Mouse (Mus musculus) intestine, embryonic 15.5 days (tissue): ENCODE results near the gene Med17. TPM values are rescaled to one million over a fixed set of nuclear protein-coding genes. Genes with fewer than 3 reads are reported as not detected.

Experiments used
- ATAC-seq: fragments of 200-750 bp; cut with Nextera tagmentation; 2 replicates; pipeline ENCODE4 v1.8.0; 2017; ENCODE audit warnings: moderate TSS enrichment, moderate library complexity
- H3K27ac ChIP-seq: fragments of 300-500 bp; sonication (generic); 2 replicates; pipeline ENCODE4 v1.5.1; 2015; ENCODE audit warnings: mild to moderate bottlenecking, inconsistent platforms
- H3K27me3 ChIP-seq: fragments of 300-500 bp; sonication (generic); replicated peaks from 2 replicates; pipeline ENCODE4 v1.6.1; 2015; ENCODE audit warnings: inconsistent platforms
- H3K36me3 ChIP-seq: fragments of 300-500 bp; sonication (generic); 2 replicates; pipeline ENCODE4 v1.6.1; 2015; ENCODE audit warnings: inconsistent platforms
- H3K4me1 ChIP-seq: fragments of 300-500 bp; sonication (generic); replicated peaks from 2 replicates; pipeline ENCODE4 v1.6.1; 2015; ENCODE audit warnings: inconsistent platforms
- H3K4me2 ChIP-seq: fragments of 300-500 bp; sonication (generic); replicated peaks from 2 replicates; pipeline ENCODE4 v1.6.1; 2015; ENCODE audit warnings: mild to moderate bottlenecking, inconsistent platforms
- H3K4me3 ChIP-seq: fragments of 300-500 bp; sonication (generic); replicated peaks from 2 replicates; pipeline ENCODE4 v1.5.1; 2015; ENCODE audit warnings: inconsistent platforms
- H3K9ac ChIP-seq: fragments of 300-500 bp; sonication (generic); 2 replicates; pipeline ENCODE4 v1.6.1; 2015; ENCODE audit warnings: inconsistent platforms
- H3K9me3 ChIP-seq: fragments of 300-500 bp; sonication (generic); 2 replicates; pipeline ENCODE4 v1.6.1; 2016; ENCODE audit warnings: inconsistent platforms
- WGBS: fragments of 180-500 bp; shearing (Covaris S2); methylation state at CpG from one replicate; pipeline ENCODE4 v1.1.7; 2015; 5-methylcytosine and 5-hydroxymethylcytosine counted together
- polyA plus RNA-seq: library from polyadenylated mRNA; unstranded; fragments of >200 nt; fragmentation: Nextera tagmentation; extraction: Ambion mirVana; gene quantifications from 2 replicates; pipeline ENCODE4 v1.2.1, GENCODE M21; 2015

Med17 gene
- polyA plus RNA-seq, 1 experiment from 2014 or later = 34.5 TPM

- no peaks in the 10 kb centered on the region for H3K36me3 ChIP-seq
- no peaks in the 10 kb centered on the region for H3K27me3 ChIP-seq
- no peak overlapping the region for H3K27ac ChIP-seq
- no peak overlapping the region for H3K4me3 ChIP-seq
- H3K4me1 ChIP-seq = no peaks in the 10 kb centered on the region
- WGBS = 66% methylated on average over 3 of the region's 3 CpGs
- no peaks in the 10 kb centered on the region for H3K9me3 ChIP-seq
- ATAC-seq = no peak
- no peak overlapping the region for H3K9ac ChIP-seq
- H3K4me2 ChIP-seq = no peak overlapping the region
These were observed 67.9 kb downstream of the Med17 start for GRCm38 (mm10) chr9:15211876-15212275.

Other genes with a start within 250 kb of the Med17 start
- gene Panx1, start 234.5 kb downstream of the Med17 start, polyA plus RNA-seq = 39.9 and 44.4 TPM in 2 replicates
- gene Hephl1, start 167.8 kb downstream of the Med17 start, polyA plus RNA-seq = not detected in 2 replicates
- 7.9 and 8.3 TPM in 2 replicates for gene Vstm5, start 40.9 kb downstream of the Med17 start, polyA plus RNA-seq
- gene Taf1d, start 26.3 kb upstream of the Med17 start, polyA plus RNA-seq = 79.1 and 82.8 TPM in 2 replicates
- 8.4 and 9.6 TPM in 2 replicates for gene 4931406C07Rik, start 26.5 kb upstream of the Med17 start, polyA plus RNA-seq
- gene Cep295, start 77.9 kb upstream of the Med17 start, polyA plus RNA-seq = 11.6 and 11.7 TPM in 2 replicates
- gene Smco4, start 213.5 kb upstream of the Med17 start, polyA plus RNA-seq = 3.2 and 4.1 TPM in 2 replicates